Mouse (Mus musculus): ENCODE data around the gene Fyttd1.

The Fyttd1 gene

GRCm38 (mm10) chr16:32942694-32943093 is 65.4 kb downstream of the Fyttd1 start:
- in situ Hi-C loops (cut with MboI) = no loop called here

- in situ Hi-C loops (cut with MboI) = no loop called here
Measured at GRCm38 (mm10) chr16:32945379-32945778, 68.1 kb downstream of the Fyttd1 start.

- in situ Hi-C loops (cut with MboI) = no loop called here
Measured at GRCm38 (mm10) chr16:32948016-32948415, 70.7 kb downstream of the Fyttd1 start.

GRCm38 (mm10) chr16:32948656-32949055 is 71.4 kb downstream of the Fyttd1 start:
- in situ Hi-C loops (cut with MboI) = no loop called here

- in situ Hi-C loops (cut with MboI) = no loop called here
Measured at GRCm38 (mm10) chr16:32949281-32949680, 72.0 kb downstream of the Fyttd1 start.

- in situ Hi-C loops (cut with MboI) = no loop called here
Measured at GRCm38 (mm10) chr16:32951074-32951473, 73.8 kb downstream of the Fyttd1 start.

GRCm38 (mm10) chr16:32953806-32954205 is 76.5 kb downstream of the Fyttd1 start:
- in situ Hi-C loops (cut with MboI) = no loop called here

GRCm38 (mm10) chr16:32954304-32954703 is 77.0 kb downstream of the Fyttd1 start:
- in situ Hi-C loops (cut with MboI) = no loop called here

GRCm38 (mm10) chr16:32956889-32957288 is 79.6 kb downstream of the Fyttd1 start:
- in situ Hi-C loops (cut with MboI) = no loop called here
